Mouse (Mus musculus) brain, embryonic 14.5 days (tissue): ENCODE results near the gene Slc25a19. TPM values are rescaled to one million over a fixed set of nuclear protein-coding genes. Genes with fewer than 3 reads are reported as not detected.

ENCODE experiments used
- DNase-seq: peaks from one replicate; pipeline ENCODE4 v3.0.0-alpha.2; 2011; ENCODE audit warnings: low read depth
- CTCF ChIP-seq: fragments of 200-500 bp; IDR thresholded peaks from 2 replicates; pipeline ENCODE4 v1.5.1; 2012; ENCODE audit warnings: inconsistent platforms, mild to moderate bottlenecking, moderate library complexity, borderline replicate concordance; ENCODE audit not compliant: insufficient read depth, insufficient read length; ENCODE audit errors: extremely low read depth
- POLR2A ChIP-seq: fragments of 200-500 bp; IDR thresholded peaks from 2 replicates; pipeline ENCODE4 v1.6.1; 2012; ENCODE audit warnings: mild to moderate bottlenecking, inconsistent platforms, borderline replicate concordance; ENCODE audit not compliant: poor library complexity, insufficient read depth, insufficient read length, severe bottlenecking; ENCODE audit errors: extremely low read depth
- polyA plus RNA-seq: library from polyadenylated mRNA; depleted of rRNA; stranded (reverse); fragments of >200 nt; gene quantifications from 2 replicates; pipeline ENCODE4 v1.2.3, GENCODE M21; 2012; rRNA removed

Gene Slc25a19
- polyA plus RNA-seq, 1 experiment: 55.1 TPM

- TF ChIP-seq POLR2A: no peak
- TF ChIP-seq CTCF: no peak
- DNase-seq: no peak
Measured at GRCm38 (mm10) chr11:115585573-115586100, 42.5 kb downstream of the Slc25a19 start.

- DNase-seq: no peak
- no peak for TF ChIP-seq POLR2A
- no peak for TF ChIP-seq CTCF
Measured at GRCm38 (mm10) chr11:115584376-115585073, 43.6 kb downstream of the Slc25a19 start.

GRCm38 (mm10) chr11:115582913-115583606 lies 45.0 kb downstream of the Slc25a19 start:
- no peak for DNase-seq
- TF ChIP-seq POLR2A (no peak), CTCF (no peak)

GRCm38 (mm10) chr11:115579080-115579479 lies 49.0 kb downstream of the Slc25a19 start:
- TF ChIP-seq CTCF (no peak), POLR2A (no peak)
- no peak for DNase-seq

- no peak for DNase-seq
- TF ChIP-seq POLR2A: no peak
- TF ChIP-seq CTCF: no peak
Measured at GRCm38 (mm10) chr11:115564961-115565360, 63.1 kb downstream of the Slc25a19 start.

Other genes starting within 250 kb of the Slc25a19 start
- 39.1 and 50.8 TPM in 2 replicates for gene Cdr2l, start 246.4 kb downstream of the Slc25a19 start, polyA plus RNA-seq
- 115 and 126 TPM in 2 replicates for gene Mrpl58, start 224.5 kb downstream of the Slc25a19 start, polyA plus RNA-seq
- gene Atp5h, start 208.3 kb downstream of the Slc25a19 start, polyA plus RNA-seq: 399 and 402 TPM in 2 replicates
- 45.9 and 46.8 TPM in 2 replicates for gene Kctd2, start 208.2 kb downstream of the Slc25a19 start, polyA plus RNA-seq
- gene Trim80, start 187.8 kb downstream of the Slc25a19 start, polyA plus RNA-seq: 0.04 and 0.12 TPM in 2 replicates
- not detected in 2 replicates for gene Slc16a5, start 165.8 kb downstream of the Slc25a19 start, polyA plus RNA-seq
- gene Armc7, start 152.6 kb downstream of the Slc25a19 start, polyA plus RNA-seq: 12.4 and 15.1 TPM in 2 replicates
- 67.9 and 84.3 TPM in 2 replicates for gene Nt5c, start 136.4 kb downstream of the Slc25a19 start, polyA plus RNA-seq
- gene Jpt1, start 113.9 kb downstream of the Slc25a19 start, polyA plus RNA-seq: 1,229 and 1,645 TPM in 2 replicates
- gene Sumo2, start 92.0 kb downstream of the Slc25a19 start, polyA plus RNA-seq: 702 and 773 TPM in 2 replicates
- 105 and 168 TPM in 2 replicates for gene Nup85, start 63.9 kb downstream of the Slc25a19 start, polyA plus RNA-seq
- gene Mrps7, start 24.4 kb downstream of the Slc25a19 start, polyA plus RNA-seq: 35.5 and 36.7 TPM in 2 replicates
- 43.3 and 57.1 TPM in 2 replicates for gene Gga3, start 24.2 kb downstream of the Slc25a19 start, polyA plus RNA-seq
- gene Mif4gd, start 15.3 kb downstream of the Slc25a19 start, polyA plus RNA-seq: 18.0 and 19.2 TPM in 2 replicates
- 124 and 127 TPM in 2 replicates for gene Grb2, start 80.3 kb upstream of the Slc25a19 start, polyA plus RNA-seq
- gene Tmem94, start 137.1 kb upstream of the Slc25a19 start, polyA plus RNA-seq: 56.0 and 61.9 TPM in 2 replicates
- gene Caskin2, start 185.3 kb upstream of the Slc25a19 start, polyA plus RNA-seq: 24.7 and 24.8 TPM in 2 replicates
- 24.2 and 36.4 TPM in 2 replicates for gene Tsen54, start 186.4 kb upstream of the Slc25a19 start, polyA plus RNA-seq
- gene Llgl2, start 195.8 kb upstream of the Slc25a19 start, polyA plus RNA-seq: 1.5 and 2.5 TPM in 2 replicates
- 0.14 and 0.23 TPM in 2 replicates for gene Myo15b, start 230.1 kb upstream of the Slc25a19 start, polyA plus RNA-seq